ENCODE assay signal across 11 mouse cellular contexts in the genomic region with DNA sequence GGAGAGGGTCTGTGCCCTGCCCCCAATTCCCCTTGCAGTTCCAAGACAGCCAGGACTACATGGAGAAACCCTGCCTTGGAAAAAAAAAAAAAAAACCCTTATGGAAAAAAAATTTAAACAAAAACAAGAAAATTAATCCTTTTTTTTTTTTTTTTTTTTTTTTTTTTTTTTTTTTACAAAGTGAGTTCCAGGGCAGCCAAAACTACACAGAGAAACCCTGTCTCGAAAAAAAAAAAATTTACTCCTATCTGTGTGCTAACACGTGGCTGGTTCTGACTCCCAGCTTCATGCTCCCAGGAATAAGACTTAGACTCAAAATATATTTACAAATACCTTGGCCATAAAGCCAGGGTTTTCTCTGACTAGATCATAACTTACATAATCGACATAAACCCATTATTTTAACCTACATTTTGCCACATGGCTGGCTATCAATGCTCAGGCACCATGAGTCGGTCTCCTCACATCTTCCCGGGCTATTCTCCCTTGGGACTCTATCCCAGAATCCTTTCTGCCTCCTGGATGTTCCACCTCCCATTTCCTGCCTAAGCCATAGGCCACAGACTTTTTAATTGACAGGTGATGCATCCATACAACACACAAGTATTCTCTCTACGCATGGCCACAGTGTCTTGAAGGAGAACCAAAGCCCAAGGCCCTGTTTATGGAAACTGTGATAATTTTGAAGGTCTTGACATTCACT. TPM values are rescaled to one million over a fixed set of nuclear protein-coding genes. Genes with fewer than 3 reads are reported as not detected.
DNase-seq lines count a peak whose midpoint lies in the region; ATAC-seq and TF ChIP-seq lines count a peak whose summit lies in the region.
"Had no signal": no experiment of that assay in that cellular context is flagged by ENCODE, and none has a peak within 500 bp of the region (broad histone marks: within the 10 kb centered on the region; RNA-seq: fewer than 3 reads in every experiment).

No protein-coding gene starts in this region.

- no peaks in the 10 kb centered on the region for H3K36me3 ChIP-seq in heart, embryonic 15.5 days
- no peaks in the 10 kb centered on the region; the same call in 1 of the 2 replicates for H3K36me3 ChIP-seq in ES-E14 (ENCODE audit: control insufficient read depth, insufficient read depth, low read length, poor library complexity, severe bottlenecking)
- no peaks in the 10 kb centered on the region for H3K36me3 ChIP-seq in midbrain, embryonic 13.5 days
- H3K36me3 ChIP-seq: G1E had no signal

- TF ChIP-seq CTCF in embryonic fibroblast, embryonic 13.5 days (IDR thresholded peaks at IDR 0.05; ENCODE audit: borderline replicate concordance, insufficient read depth, low read length): no peak
- no peak for TF ChIP-seq CTCF in layer of hippocampus, adult 2 months (conservative IDR thresholded peaks at IDR 0.05)

- no peak for TF ChIP-seq POLR2A in embryonic fibroblast, embryonic 13.5 days (IDR thresholded peaks at IDR 0.05; ENCODE audit: low read depth, low read length)

- no peak overlapping the region for H3K4me3 ChIP-seq in heart, embryonic 15.5 days
- H3K4me3 ChIP-seq in ES-E14 (ENCODE audit: insufficient read depth in 1 of 2, low read depth in 1 of 2, low read length in 2 of 2, poor library complexity in 1 of 2, severe bottlenecking in 1 of 2): peak overlapping the region; percentile 71 to 76
- no peak overlapping the region for H3K4me3 ChIP-seq in embryonic fibroblast, embryonic 13.5 days (ENCODE audit: insufficient read depth, low read length)
- H3K4me3 ChIP-seq in midbrain, embryonic 13.5 days (replicated peaks): peak overlapping the region; percentile 39; the same call in 1 of the 2 replicates
- H3K4me3 ChIP-seq in layer of hippocampus, adult 2 months: no peak overlapping the region

- H3K4me2 ChIP-seq in heart, embryonic 15.5 days: peak overlapping the region; percentile 61; the same call in 1 of the 2 replicates
- H3K4me2 ChIP-seq in midbrain, embryonic 13.5 days (replicated peaks): peak overlapping the region; percentile 54

- no peak overlapping the region for H3K9ac ChIP-seq in heart, embryonic 15.5 days
- H3K9ac ChIP-seq in ES-E14 (ENCODE audit: insufficient read depth, low read depth, low read length, poor library complexity, severe bottlenecking): peak overlapping the region; percentile 82
- H3K9ac ChIP-seq in midbrain, embryonic 13.5 days (replicated peaks): no peak overlapping the region
- H3K9ac ChIP-seq: liver, postnatal 0 days had no signal

- H3K27ac ChIP-seq in heart, embryonic 15.5 days: no peak overlapping the region; the same call in 1 of the 2 replicates
- no peak overlapping the region; the same call in 1 of the 2 replicates for H3K27ac ChIP-seq in ES-E14 (ENCODE audit: insufficient read depth, low read depth, low read length, poor library complexity, severe bottlenecking)
- H3K27ac ChIP-seq in embryonic fibroblast, embryonic 13.5 days (ENCODE audit: insufficient read depth, low read length): 0 out of 2 replicates have a peak overlapping the region, but pooled peaks have one; percentile 58
- H3K27ac ChIP-seq in midbrain, embryonic 13.5 days: peak overlapping the region; percentile 92
- H3K27ac ChIP-seq in layer of hippocampus, adult 2 months: no peak overlapping the region

- 79% methylated on average over 6 of the region's 6 CpGs for WGBS in heart, embryonic 15.5 days
- WGBS in midbrain, embryonic 13.5 days: 75% methylated on average over 6 of the region's 6 CpGs

- in situ Hi-C loops in ES-E14 (cut with MboI; ENCODE audit: low sequenced_read_pairs in 2 of 2, unreplicated experiment in 2 of 2): no loop called here

- intact Hi-C loops in heart, postnatal 10 days (cut with DNase I): no loop called here

- H3K4me1 ChIP-seq in heart, embryonic 15.5 days (replicated peaks): peaks cover 13% of the 10 kb centered on the region
- peaks cover 4 to 7% of the 10 kb centered on the region in 2 experiments for H3K4me1 ChIP-seq in ES-E14 (ENCODE audit: control insufficient read depth in 2 of 2, insufficient read depth in 2 of 2, low read length in 2 of 2, poor library complexity in 1 of 2)
- H3K4me1 ChIP-seq in embryonic fibroblast, embryonic 13.5 days (ENCODE audit: control insufficient read depth, insufficient read depth, low read length): no peaks in the 10 kb centered on the region; the same call in 1 of the 2 replicates
- peaks cover 21% of the 10 kb centered on the region for H3K4me1 ChIP-seq in midbrain, embryonic 13.5 days (replicated peaks)

- H3K27me3 ChIP-seq in heart, embryonic 15.5 days: no peaks in the 10 kb centered on the region
- no peaks in the 10 kb centered on the region for H3K27me3 ChIP-seq in midbrain, embryonic 13.5 days

- no peaks in the 10 kb centered on the region for H3K9me3 ChIP-seq in heart, embryonic 15.5 days (replicated peaks)
- H3K9me3 ChIP-seq in ES-E14 (ENCODE audit: control insufficient read depth, insufficient read depth, low read depth, low read length): no peaks in the 10 kb centered on the region
- H3K9me3 ChIP-seq in midbrain, embryonic 13.5 days: no peaks in the 10 kb centered on the region
- H3K9me3 ChIP-seq: G1E had no signal

- DNase-seq in heart, postnatal 10 days: no peak
- peak; percentile 68 for DNase-seq in ES-E14 (ENCODE audit: low read depth, low spot score)
- no peak for DNase-seq in layer of hippocampus, adult 9-11 months
- no peak for DNase-seq in cerebellum, postnatal 4 days (ENCODE audit: low spot score in 2 of 2)
- DNase-seq in layer of hippocampus, adult 2 months (ENCODE audit: low spot score in 2 of 2): no peak

- ATAC-seq in heart, embryonic 15.5 days (replicated peaks; ENCODE audit: insufficient number of reproducible peaks, insufficient read depth, low FRiP score, low read depth): no peak
- ATAC-seq in midbrain, embryonic 13.5 days: peak; percentile 61; the same call in 1 of the 2 replicates

TF ChIP-seq in ES-E14, 5 proteins besides CTCF, POLR2A, EP300 and RAD21:
- TF ChIP-seq ZC3H11A (IDR thresholded peaks at IDR 0.05; ENCODE audit: borderline replicate concordance, low read depth, low read length) (no peak), CHD2 (IDR thresholded peaks at IDR 0.05; ENCODE audit: low read depth, low read length) (peak; percentile 47; the same call in 1 of the 2 replicates), ZNF384 (IDR thresholded peaks at IDR 0.05; ENCODE audit: low read depth, low read length) (peak; percentile 66), HCFC1 (IDR thresholded peaks at IDR 0.05; ENCODE audit: borderline replicate concordance, insufficient read depth, low read length) (0 out of 2 replicates have a peak, but pooled peaks have one; percentile 32), MAFK (IDR thresholded peaks at IDR 0.05; ENCODE audit: insufficient read depth, low read depth, low read length) (no peak)

RNA-seq across cellular contexts. Expression of gene 4930550C14Rik, which starts 2.1 kb away (rescaled TPM):
- polyA plus RNA-seq in heart, embryonic 15.5 days (2015; fragmentation: Nextera tagmentation; extraction: Ambion mirVana): 0.86 and 1.2 TPM in 2 replicates
- total RNA-seq in heart, postnatal 10 days (2021): under 1 TPM; 0.25 to 0.48 TPM
- total RNA-seq in ES-E14 (2012; rRNA removed): 1.1 and 1.2 TPM in 2 replicates
- polyA plus RNA-seq in embryonic fibroblast, embryonic 13.5 days (2011; ENCODE audit: insufficient read length, low read depth, missing spikeins): 1.2 and 2.1 TPM in 2 replicates
- 0.17 and 0.18 TPM in 2 replicates for polyA plus RNA-seq in midbrain, embryonic 13.5 days (2015; fragmentation: Nextera tagmentation; extraction: Ambion mirVana)
- total RNA-seq in layer of hippocampus, adult 2 months (2021): not detected
- total RNA-seq: G1E; gastrocnemius, postnatal 25 days had no signal
- polyA plus RNA-seq: G1E had no signal

RNA-seq across cellular contexts. Expression of gene Kdelc2, which starts 20.4 kb away (rescaled TPM):
- polyA plus RNA-seq in heart, embryonic 15.5 days (2015; fragmentation: Nextera tagmentation; extraction: Ambion mirVana): 22.8 and 24.1 TPM in 2 replicates
- total RNA-seq in heart, postnatal 10 days (2021): 10 to 100 TPM; 15.0 to 17.8 TPM
- total RNA-seq in ES-E14 (2012; rRNA removed): 5.5 and 7.9 TPM in 2 replicates
- 34.7 and 51.7 TPM in 2 replicates for polyA plus RNA-seq in embryonic fibroblast, embryonic 13.5 days (2011; ENCODE audit: insufficient read length, low read depth, missing spikeins)
- 5.6 and 5.7 TPM in 2 replicates for polyA plus RNA-seq in midbrain, embryonic 13.5 days (2015; fragmentation: Nextera tagmentation; extraction: Ambion mirVana)
- total RNA-seq in layer of hippocampus, adult 2 months (2021): 1 to 10 TPM; 5.5 to 6.1 TPM
- polyA plus RNA-seq: G1E had no signal

Comparison
In these comparisons a context has a peak if more than half of its experiments do, and no peak if none do; other contexts are left out.
1. H3K27ac ChIP-seq: peak in embryonic fibroblast, embryonic 13.5 days (single experiment) and midbrain, embryonic 13.5 days (single experiment); none in heart, embryonic 15.5 days (single experiment), ES-E14 (single experiment) and layer of hippocampus, adult 2 months (single experiment).
2. H3K4me3 ChIP-seq: peak in ES-E14 (2 of 2) and midbrain, embryonic 13.5 days (single experiment); none in heart, embryonic 15.5 days (single experiment), embryonic fibroblast, embryonic 13.5 days (single experiment) and layer of hippocampus, adult 2 months (single experiment).